Mouse (Mus musculus): ENCODE measurements around the gene Fam129b. TPM values are rescaled to one million over a fixed set of nuclear protein-coding genes. Genes with fewer than 3 reads are reported as not detected.
"Not testable (repeated sequence)": the region's sequence is repeated elsewhere in the genome, so short reads cannot be mapped to it uniquely, and the experiment has no call there.

The Fam129b gene
- polyA plus RNA-seq, 1 experiment from 2014 or later = 13.8 TPM

DNA sequence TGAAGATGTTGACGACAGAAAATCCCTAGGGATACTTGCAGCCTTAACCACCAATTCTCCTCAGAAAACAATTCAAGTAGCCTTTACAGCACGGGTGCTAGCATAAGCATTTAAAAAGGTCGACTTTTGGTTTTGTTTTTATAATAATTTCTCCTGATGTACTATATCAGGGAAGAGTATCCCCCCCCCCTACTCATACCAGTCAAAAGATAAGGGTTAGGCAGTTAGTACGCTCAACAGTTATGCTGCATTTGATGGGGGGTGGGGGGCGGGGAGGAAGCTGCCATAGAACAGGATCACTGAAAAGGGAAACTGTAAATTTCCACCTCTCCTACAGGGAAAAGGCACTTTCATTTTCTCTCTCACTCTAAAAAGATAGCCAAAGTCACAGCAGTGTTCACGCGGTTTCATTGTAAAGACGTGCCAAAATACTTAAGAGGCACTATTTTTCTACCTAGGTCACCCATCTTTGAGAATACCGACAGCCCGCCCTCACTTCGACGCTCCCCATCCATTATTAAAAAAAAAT is 30.3 kb upstream of the Fam129b start:
- no peaks in the 10 kb centered on the region for H3K36me3 ChIP-seq (ENCODE audit: control insufficient read depth, insufficient read depth, low read length)
- no peak for ATAC-seq
- no peak for DNase-seq (ENCODE audit: low spot score)
- H3K9me3 ChIP-seq (replicated peaks; ENCODE audit: control insufficient read depth, low read length) = no peaks in the 10 kb centered on the region
- no peaks in the 10 kb centered on the region for H3K27me3 ChIP-seq (replicated peaks; ENCODE audit: control insufficient read depth, insufficient read depth, low read length)
- 7% methylated on average over 12 of the region's 12 CpGs for WGBS
- peak overlapping the region; percentile 63 for H3K4me3 ChIP-seq (ENCODE audit: low read depth, low read length)
- H3K4me1 ChIP-seq (ENCODE audit: control insufficient read depth, insufficient read depth, low read length) = no peaks in the 10 kb centered on the region; the same call in 1 of the 2 replicates
- H3K27ac ChIP-seq (ENCODE audit: low read depth, low read length) = no peak overlapping the region
- H3K4me2 ChIP-seq (ENCODE audit: low read length) = peak overlapping the region; percentile 62
- peak overlapping the region; percentile 77 for H3K9ac ChIP-seq (ENCODE audit: low read length)

DNA sequence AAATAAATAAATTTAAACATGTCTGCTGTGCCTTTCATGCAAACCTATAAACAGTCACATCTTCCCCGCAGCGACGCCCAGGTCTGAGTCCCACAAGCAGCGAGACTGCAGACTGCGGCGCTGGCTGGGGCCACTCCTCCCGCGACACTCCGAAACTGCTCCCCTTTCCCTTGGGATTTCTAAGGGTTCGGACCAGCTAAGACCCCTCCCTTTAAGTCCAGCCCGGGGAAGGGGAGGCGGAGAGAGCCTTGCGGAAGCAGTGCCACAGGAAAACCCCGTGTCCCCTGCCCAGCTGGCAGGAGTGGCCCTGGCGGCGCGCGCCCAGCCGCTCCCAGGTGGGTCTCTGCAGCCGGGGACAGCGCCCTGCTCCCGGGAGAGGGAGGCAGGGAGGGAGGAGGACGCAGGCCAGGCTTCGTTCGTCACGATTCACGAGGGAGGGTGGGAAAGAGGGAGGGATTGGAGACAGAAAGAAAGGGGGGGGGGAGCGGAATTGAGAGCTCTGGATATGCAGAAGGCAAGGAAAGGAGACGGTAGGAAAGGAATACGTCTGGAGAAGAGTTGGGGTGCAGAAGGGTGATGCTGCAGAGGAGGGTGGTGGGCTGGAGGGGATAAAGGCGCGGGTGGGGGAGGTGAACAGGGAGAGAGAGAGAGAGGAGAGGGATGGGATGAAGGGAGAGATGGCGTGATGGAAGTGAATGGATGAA is 29.7 kb upstream of the Fam129b start:
- DNase-seq (ENCODE audit: low spot score) (peak; percentile 86), ATAC-seq (peak; percentile 62)
- Histone ChIP-seq H3K36me3 (ENCODE audit: control insufficient read depth, insufficient read depth, low read length) (no peaks in the 10 kb centered on the region), H3K9ac (ENCODE audit: low read length) (peak overlapping the region; percentile 77), H3K27ac (ENCODE audit: low read depth, low read length) (peak overlapping the region; percentile 86), H3K4me1 (ENCODE audit: control insufficient read depth, insufficient read depth, low read length) (no peaks in the 10 kb centered on the region; the same call in 1 of the 2 replicates), H3K4me3 (ENCODE audit: low read depth, low read length) (peak overlapping the region; percentile 63), H3K9me3 (replicated peaks; ENCODE audit: control insufficient read depth, low read length) (no peaks in the 10 kb centered on the region), H3K4me2 (ENCODE audit: low read length) (peak overlapping the region; percentile 62), H3K27me3 (replicated peaks; ENCODE audit: control insufficient read depth, insufficient read depth, low read length) (no peaks in the 10 kb centered on the region)
- WGBS = under 1% methylated on average over 32 of the region's 33 CpGs

DNA sequence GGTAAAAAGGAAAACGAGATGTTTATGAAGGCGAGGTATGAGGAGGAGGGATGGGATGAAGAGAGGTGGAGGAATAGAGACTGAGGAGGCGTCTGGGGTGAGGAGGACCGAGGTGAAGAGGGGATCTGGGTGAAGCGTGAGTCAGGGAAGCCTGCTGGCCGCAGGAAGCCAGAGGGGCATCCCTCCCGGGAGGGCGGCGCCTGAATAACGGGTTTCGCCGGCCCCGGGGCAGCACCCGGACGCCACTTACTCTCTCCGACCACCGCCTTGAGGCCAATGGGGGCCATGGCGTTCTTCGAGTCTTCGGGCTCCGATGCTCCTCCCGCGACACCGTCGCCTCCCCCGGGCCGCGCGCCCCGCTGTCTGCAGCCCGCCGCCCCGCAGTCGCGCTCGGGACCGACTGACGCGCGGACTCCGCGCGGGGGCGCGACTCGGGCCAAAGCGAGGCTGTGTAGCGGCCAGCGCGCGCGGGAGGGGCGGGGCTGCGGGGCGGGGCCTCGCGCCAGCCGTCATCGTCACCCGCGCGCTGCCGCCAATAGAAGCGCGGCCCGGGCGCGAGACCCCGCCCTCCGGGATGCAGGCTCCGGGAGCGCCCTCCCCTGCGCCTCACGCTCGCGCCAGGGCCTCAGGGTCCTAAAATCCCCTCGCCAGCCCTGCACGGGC is 29.0 kb upstream of the Fam129b start, which contains the start of gene Stxbp1:
TSS of gene Stxbp1 (minus strand) at position 441 of the 663 bp plus-strand sequence.
- 0 out of 2 replicates have a peak, but pooled peaks cover 1% of the 10 kb centered on the region for H3K27me3 ChIP-seq (replicated peaks; ENCODE audit: control insufficient read depth, insufficient read depth, low read length)
- peak; percentile 96 for DNase-seq (ENCODE audit: low spot score)
- no peaks in the 10 kb centered on the region; the same call in none of the 2 replicates for H3K4me1 ChIP-seq (ENCODE audit: control insufficient read depth, insufficient read depth, low read length)
- peak within 1 kb of the TSS; percentile 86 for H3K27ac ChIP-seq (ENCODE audit: low read depth, low read length)
- peak; percentile 93 for ATAC-seq
- no peaks in the 10 kb centered on the region for H3K36me3 ChIP-seq (ENCODE audit: control insufficient read depth, insufficient read depth, low read length)
- peak within 1 kb of the TSS; percentile 62 for H3K4me2 ChIP-seq (ENCODE audit: low read length)
- no peaks in the 10 kb centered on the region for H3K9me3 ChIP-seq (replicated peaks; ENCODE audit: control insufficient read depth, low read length)
- peak within 1 kb of the TSS; percentile 63 for H3K4me3 ChIP-seq (ENCODE audit: low read depth, low read length)
- WGBS = under 1% methylated on average over 73 of the region's 78 CpGs
- peak within 1 kb of the TSS; percentile 77 for H3K9ac ChIP-seq (ENCODE audit: low read length)

- Histone ChIP-seq H3K9ac (ENCODE audit: low read length) (peak overlapping the region; percentile 32; the same call in 1 of the 2 replicates), H3K36me3 (ENCODE audit: control insufficient read depth, insufficient read depth, low read length) (no peaks in the 10 kb centered on the region), H3K9me3 (replicated peaks; ENCODE audit: control insufficient read depth, low read length) (no peaks in the 10 kb centered on the region), H3K4me2 (ENCODE audit: low read length) (peak overlapping the region; percentile 62), H3K27me3 (replicated peaks; ENCODE audit: control insufficient read depth, insufficient read depth, low read length) (0 out of 2 replicates have a peak, but pooled peaks cover 2% of the 10 kb centered on the region), H3K27ac (ENCODE audit: low read depth, low read length) (no peak overlapping the region), H3K4me3 (ENCODE audit: low read depth, low read length) (peak overlapping the region; percentile 63; the same call in 1 of the 2 replicates), H3K4me1 (ENCODE audit: control insufficient read depth, insufficient read depth, low read length) (no peaks in the 10 kb centered on the region; the same call in none of the 2 replicates)
- WGBS = 53% methylated on average over 6 of the region's 6 CpGs
- DNase-seq (ENCODE audit: low spot score) = no peak
- ATAC-seq = peak; percentile 49
These were observed 28.5 kb upstream of the Fam129b start for GRCm38 (mm10) chr2:32847468-32847821.

GRCm38 (mm10) chr2:32852156-32852555 is 23.8 kb upstream of the Fam129b start:
- Histone ChIP-seq H3K4me2 (ENCODE audit: low read length) (peak overlapping the region; percentile 31), H3K27me3 (replicated peaks; ENCODE audit: control insufficient read depth, insufficient read depth, low read length) (0 out of 2 replicates have a peak, but pooled peaks cover 2% of the 10 kb centered on the region), H3K4me3 (ENCODE audit: low read depth, low read length) (no peak overlapping the region), H3K4me1 (ENCODE audit: control insufficient read depth, insufficient read depth, low read length) (no peaks in the 10 kb centered on the region; the same call in 1 of the 2 replicates), H3K9ac (ENCODE audit: low read length) (no peak overlapping the region), H3K36me3 (ENCODE audit: control insufficient read depth, insufficient read depth, low read length) (no peaks in the 10 kb centered on the region), H3K27ac (ENCODE audit: low read depth, low read length) (no peak overlapping the region), H3K9me3 (replicated peaks; ENCODE audit: control insufficient read depth, low read length) (no peaks in the 10 kb centered on the region)
- 2% methylated on average over 20 of the region's 20 CpGs for WGBS
- ATAC-seq (no peak), DNase-seq (ENCODE audit: low spot score) (peak; percentile 65)

GRCm38 (mm10) chr2:32853716-32854115 is 22.2 kb upstream of the Fam129b start:
- H3K4me1 ChIP-seq (ENCODE audit: control insufficient read depth, insufficient read depth, low read length); H3K36me3 ChIP-seq (ENCODE audit: control insufficient read depth, insufficient read depth, low read length); H3K4me2 ChIP-seq (ENCODE audit: low read length); DNase-seq (ENCODE audit: low spot score); H3K27me3 ChIP-seq (replicated peaks; ENCODE audit: control insufficient read depth, insufficient read depth, low read length); ATAC-seq; H3K27ac ChIP-seq (ENCODE audit: low read depth, low read length); H3K4me3 ChIP-seq (ENCODE audit: low read depth, low read length); H3K9me3 ChIP-seq (replicated peaks; ENCODE audit: control insufficient read depth, low read length); H3K9ac ChIP-seq (ENCODE audit: low read length): not testable (repeated sequence)
- 73% methylated on average over 4 of the region's 4 CpGs for WGBS

- Histone ChIP-seq H3K27me3 (replicated peaks; ENCODE audit: control insufficient read depth, insufficient read depth, low read length) (0 out of 2 replicates have a peak, but pooled peaks cover 2% of the 10 kb centered on the region), H3K4me2 (ENCODE audit: low read length) (no peak overlapping the region), H3K4me1 (ENCODE audit: control insufficient read depth, insufficient read depth, low read length) (no peaks in the 10 kb centered on the region; the same call in 1 of the 2 replicates), H3K27ac (ENCODE audit: low read depth, low read length) (no peak overlapping the region), H3K4me3 (ENCODE audit: low read depth, low read length) (no peak overlapping the region), H3K36me3 (ENCODE audit: control insufficient read depth, insufficient read depth, low read length) (no peaks in the 10 kb centered on the region), H3K9me3 (replicated peaks; ENCODE audit: control insufficient read depth, low read length) (no peaks in the 10 kb centered on the region), H3K9ac (ENCODE audit: low read length) (no peak overlapping the region)
- ATAC-seq = peak; percentile 81
- 4% methylated on average over 8 of the region's 8 CpGs for WGBS
- DNase-seq (ENCODE audit: low spot score) = peak; percentile 93
These were observed 21.7 kb upstream of the Fam129b start for GRCm38 (mm10) chr2:32854206-32854605.

GRCm38 (mm10) chr2:32855046-32855785 is 20.7 kb upstream of the Fam129b start:
- H3K9ac ChIP-seq (ENCODE audit: low read length) = no peak overlapping the region
- H3K4me1 ChIP-seq (ENCODE audit: control insufficient read depth, insufficient read depth, low read length) = no peaks in the 10 kb centered on the region; the same call in 1 of the 2 replicates
- ATAC-seq (no peak), DNase-seq (ENCODE audit: low spot score) (no peak)
- H3K36me3 ChIP-seq (ENCODE audit: control insufficient read depth, insufficient read depth, low read length) = no peaks in the 10 kb centered on the region
- no peak overlapping the region for H3K27ac ChIP-seq (ENCODE audit: low read depth, low read length)
- H3K27me3 ChIP-seq (replicated peaks; ENCODE audit: control insufficient read depth, insufficient read depth, low read length) = 0 out of 2 replicates have a peak, but pooled peaks cover 2% of the 10 kb centered on the region
- 66% methylated on average over 7 of the region's 7 CpGs for WGBS
- H3K4me2 ChIP-seq (ENCODE audit: low read length) = no peak overlapping the region
- no peaks in the 10 kb centered on the region for H3K9me3 ChIP-seq (replicated peaks; ENCODE audit: control insufficient read depth, low read length)
- no peak overlapping the region for H3K4me3 ChIP-seq (ENCODE audit: low read depth, low read length)

Data from forebrain, embryonic 14.5 days (tissue).